Mouse (Mus musculus): ENCODE measurements around the gene Unc5b. TPM values are rescaled to one million over a fixed set of nuclear protein-coding genes. Genes with fewer than 3 reads are reported as not detected.
"Not testable (repeated sequence)": the region's sequence is repeated elsewhere in the genome, so short reads cannot be mapped to it uniquely, and the experiment has no call there.

Unc5b gene
- not detected in 2 replicates for total RNA-seq (2014; fragmentation: Nextera tagmentation)
- total RNA-seq (2017), result not detected in 2 replicates

DNA sequence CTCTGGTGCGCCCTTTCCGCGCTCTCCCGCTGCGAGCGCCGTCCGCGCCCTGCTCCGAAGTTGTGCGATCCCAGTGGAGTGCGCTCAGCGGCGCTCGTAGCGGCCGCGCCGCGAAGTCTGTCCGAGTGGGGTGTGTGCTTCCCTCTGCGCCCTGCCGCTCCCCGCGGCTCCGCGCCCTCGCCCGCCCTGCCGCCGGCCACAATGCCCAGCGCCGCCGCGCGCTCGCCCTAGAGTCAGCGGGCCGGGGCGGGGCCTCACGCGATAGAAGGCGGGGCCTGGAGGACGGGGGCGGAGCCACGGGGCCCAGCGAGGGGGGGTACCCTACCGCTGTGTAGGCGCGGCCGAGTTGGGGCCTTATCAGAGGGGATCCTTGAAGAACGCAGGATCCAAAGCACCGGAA, at the start of gene Unc5b:
TSS of gene Unc5b (minus strand) at position 203 of the 400 bp plus-strand sequence.
- peak; percentile 80 for ATAC-seq (replicated peaks; ENCODE audit: poor library complexity, severe bottlenecking)

DNA sequence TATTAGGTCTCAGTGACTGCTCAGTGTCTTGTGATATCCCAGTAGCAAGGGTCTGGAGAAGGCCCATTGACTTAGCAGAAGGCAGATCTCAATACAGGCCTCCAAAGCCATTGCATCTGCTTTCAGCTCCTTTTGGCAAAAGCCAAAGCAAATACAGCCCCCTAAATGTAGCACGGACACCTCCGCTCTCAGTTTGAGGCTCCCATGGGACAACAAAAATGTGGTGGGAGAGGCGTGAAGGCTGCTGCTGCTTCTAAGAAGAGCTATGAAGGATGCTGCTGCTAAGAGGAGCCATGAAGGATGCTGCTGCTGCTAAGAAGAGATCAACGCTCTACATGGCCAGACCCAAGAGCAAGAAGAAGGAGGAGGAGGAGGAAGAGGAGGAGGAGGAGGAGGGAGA, 48.4 kb upstream of the Unc5b start:
- ATAC-seq (replicated peaks; ENCODE audit: poor library complexity, severe bottlenecking), result no peak

DNA sequence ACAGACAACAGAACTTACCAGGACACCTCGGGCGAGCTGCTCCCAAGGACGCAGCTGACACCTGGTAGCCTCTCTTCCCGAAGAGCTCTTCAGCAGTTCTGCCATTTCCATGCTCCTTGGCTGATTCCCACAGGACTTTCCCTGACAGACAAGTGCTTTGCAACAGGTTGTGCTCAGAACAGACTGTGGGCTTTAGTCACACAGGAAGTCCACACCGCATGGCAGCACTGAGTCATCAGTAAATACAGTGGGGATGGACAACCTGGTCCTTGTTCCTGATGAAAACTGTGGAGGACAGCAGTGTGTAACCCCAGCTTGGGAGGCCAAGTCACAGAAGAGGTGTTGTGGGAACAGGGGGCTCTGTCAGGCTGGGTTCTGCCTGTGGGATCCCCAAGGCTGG, 45.7 kb upstream of the Unc5b start:
- no peak for ATAC-seq (replicated peaks; ENCODE audit: poor library complexity, severe bottlenecking)

DNA sequence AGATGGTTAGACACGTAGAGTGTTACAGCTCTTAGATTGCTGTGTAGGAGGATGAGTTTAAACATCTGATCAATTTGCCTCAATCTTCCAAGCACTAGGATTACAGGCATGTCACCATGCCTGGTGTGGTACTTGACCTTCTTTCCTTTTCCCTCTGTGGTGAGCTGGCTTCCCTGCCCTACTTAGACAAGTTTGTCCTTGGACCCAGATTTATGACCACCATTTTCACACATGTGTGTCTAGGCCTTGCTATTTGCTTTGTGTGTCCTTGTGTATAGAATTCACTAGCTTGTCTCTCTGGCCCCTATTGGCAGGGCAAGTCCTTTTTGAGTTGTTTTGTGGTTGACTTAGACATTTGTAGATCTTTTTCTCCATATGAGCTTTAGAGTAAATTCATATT, 43.6 kb upstream of the Unc5b start:
- no peak for ATAC-seq (replicated peaks; ENCODE audit: poor library complexity, severe bottlenecking)

DNA sequence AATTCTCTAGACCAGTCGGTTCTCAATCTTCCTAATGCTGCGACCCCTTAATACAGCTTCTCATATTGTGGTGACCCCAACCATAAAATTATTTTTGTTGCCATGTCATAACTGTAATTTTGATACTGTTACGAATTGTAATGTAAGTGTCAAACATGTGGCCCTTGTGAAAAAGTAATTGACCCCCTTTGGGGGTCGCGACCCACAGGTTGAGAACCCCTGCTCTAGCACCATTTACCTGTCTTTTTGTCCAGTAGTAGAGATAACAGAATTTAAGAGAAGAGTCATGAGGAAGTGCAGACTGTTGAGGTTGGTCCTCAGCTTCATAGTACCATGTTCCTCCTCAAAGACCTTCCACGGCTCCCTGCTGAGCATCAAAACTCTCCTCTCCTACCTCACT, 31.9 kb upstream of the Unc5b start:
- no peak for ATAC-seq (replicated peaks; ENCODE audit: poor library complexity, severe bottlenecking)

DNA sequence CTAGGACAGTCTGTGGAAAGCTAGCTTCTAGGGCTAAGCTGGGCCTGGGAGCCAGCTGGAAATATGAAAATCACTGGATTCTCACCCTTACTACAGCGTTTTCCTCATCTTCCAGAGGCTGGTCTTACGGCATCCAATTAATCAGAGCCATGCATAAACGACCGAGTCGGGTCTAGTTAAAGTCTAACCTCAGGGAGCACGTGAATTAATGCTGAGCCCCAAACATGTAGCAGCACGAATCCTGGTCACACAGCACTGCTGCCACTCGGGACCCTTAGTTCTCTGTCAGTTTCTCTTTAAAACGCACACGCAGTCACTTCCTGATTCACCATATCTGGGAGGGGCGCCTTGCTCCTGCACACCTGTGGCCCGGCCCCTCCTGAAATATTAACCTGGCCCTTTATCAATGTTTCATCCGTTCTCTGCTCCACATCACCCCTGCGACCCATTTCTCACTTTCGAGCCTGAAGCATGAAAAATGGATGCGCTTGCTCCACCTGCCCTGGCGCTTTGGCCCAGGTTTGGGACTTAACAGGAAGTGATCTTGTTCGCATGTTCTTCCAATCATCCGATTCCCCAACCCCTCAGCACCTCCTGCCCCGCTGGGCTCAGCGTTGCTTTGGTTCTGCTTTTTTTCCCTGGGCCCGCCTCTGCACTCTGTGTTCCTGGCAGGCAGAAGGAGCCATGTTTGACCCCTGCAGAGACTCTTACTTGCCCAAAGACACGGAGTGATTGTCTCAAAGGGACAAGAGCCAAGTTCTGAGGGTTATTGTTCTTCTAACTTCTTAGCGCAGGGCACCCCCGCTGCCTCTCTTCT, 31.3 kb upstream of the Unc5b start:
- ATAC-seq (replicated peaks; ENCODE audit: poor library complexity, severe bottlenecking), result peak; percentile 27

DNA sequence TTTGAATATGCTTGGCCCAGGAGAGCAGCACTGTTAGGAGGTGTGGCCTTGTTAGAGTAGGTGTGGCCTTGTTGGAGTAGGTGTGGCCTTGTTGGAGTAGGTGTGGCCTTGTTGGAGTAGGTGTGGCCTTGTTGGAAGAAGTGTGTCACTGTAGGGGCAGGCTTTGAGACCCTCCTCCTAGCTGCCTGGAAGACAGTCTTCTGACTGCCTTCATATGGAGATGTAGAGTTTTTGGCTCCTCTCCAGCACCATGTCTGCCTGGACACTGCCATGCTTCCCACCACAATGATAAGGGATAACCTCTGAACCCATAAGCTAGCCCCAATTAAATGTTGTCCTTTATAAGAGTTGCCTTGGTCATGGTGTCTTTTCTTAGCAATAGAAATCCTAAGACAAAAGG, 13.9 kb upstream of the Unc5b start:
- ATAC-seq (replicated peaks; ENCODE audit: poor library complexity, severe bottlenecking), result not testable (repeated sequence)

DNA sequence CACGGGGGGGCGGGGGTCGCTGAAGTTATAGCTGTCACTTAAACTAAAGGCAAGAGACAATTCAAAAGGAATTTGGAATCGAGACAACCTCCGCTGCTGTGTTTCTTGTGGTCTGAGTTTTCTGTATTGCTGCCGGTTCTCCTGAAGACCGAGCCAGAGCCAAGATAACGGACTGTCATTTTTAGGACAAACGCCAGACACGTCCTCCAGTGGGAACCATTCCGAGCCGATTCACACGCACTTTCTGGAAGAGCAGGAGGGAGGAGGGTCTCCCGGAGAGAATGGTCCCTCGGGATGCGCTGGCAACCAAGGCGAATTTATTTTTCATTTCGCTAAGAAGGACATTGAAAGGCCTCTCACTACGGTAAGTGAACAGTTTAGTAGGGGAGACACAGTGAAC, 7.4 kb upstream of the Unc5b start:
- ATAC-seq (replicated peaks; ENCODE audit: poor library complexity, severe bottlenecking), result no peak

DNA sequence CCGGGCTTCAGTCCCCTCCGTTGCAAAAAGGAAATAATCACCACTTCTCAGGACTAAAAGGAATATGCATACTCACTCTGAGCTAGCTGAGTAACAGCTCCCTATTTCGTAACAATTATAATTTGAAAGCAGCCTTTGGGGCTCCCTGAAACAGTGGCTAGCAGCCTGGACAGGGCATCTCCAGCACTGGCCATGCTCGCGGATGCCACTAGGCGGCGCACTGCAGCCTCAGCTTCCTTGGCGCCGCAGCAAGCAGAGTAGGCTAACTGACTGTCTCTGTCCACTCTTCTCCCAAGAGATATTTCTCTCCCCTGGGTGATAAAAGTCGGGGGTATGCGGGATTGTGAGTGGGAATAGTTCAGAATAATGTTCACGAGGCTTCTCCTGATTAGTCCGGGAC, 3.6 kb upstream of the Unc5b start:
- peak; percentile 56 for ATAC-seq (replicated peaks; ENCODE audit: poor library complexity, severe bottlenecking)

DNA sequence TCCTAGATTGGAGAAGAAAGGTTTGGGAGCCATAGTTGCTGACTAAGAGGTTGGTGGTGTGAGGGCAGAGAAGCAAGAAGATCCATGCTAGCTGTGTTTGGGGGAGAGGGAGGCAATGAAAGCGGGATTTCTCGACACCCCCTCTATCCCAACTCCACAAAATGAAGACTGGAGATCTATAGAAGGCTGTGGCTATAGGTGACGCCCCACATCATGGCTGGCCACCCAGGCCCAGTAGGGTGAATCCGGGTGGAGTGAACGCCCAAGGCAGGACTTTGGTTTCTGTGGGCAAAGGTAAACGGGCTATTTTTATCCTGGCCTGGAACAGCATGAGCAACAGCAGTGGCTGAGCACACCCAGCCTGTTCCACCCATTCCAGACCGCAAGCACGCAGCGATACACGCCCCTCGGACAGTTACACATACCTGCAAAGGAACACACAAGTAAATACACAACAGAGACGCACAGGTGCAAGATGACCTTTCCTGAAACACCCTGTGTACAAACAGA, 1.3 kb upstream of the Unc5b start:
- no peak for ATAC-seq (replicated peaks; ENCODE audit: poor library complexity, severe bottlenecking)

DNA sequence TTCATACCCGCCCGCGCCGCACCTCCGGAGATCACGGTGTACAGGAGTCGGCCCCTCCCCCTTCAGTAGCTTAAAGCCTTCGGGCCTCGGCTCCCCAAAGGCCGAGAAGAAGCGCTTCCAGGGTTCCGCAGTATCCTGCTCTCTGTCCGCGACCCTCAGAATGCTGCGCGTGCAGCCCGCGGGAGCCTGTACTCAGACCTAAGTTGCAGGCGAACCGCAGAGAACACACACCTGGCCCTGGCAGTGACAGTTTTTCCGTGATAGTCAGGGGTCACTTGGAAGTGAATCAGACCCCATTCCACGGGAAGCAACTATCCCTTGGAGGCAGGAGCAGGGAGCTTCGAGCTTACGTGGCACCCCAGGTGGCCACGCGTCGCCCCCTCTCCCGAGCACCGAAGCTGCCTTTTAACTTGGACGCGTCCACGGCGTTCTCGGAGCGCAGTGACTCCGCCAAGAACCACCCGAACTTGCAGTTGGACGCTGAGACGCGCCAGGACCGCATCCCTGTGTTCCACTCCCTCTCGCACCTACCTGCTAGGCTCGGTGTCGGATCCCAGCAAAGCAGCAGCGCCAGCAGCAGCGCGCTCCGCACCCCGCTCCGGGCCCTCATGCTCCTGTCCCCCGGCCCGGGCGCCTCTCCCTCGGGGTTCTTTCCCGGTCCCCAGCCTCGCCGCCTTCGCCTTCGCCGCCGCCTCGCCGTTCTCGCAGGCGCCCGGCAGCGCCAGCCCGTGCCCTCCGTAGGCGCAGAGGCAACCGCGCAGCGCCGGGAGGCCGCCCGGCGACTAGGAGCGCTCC, 628 bp downstream of the Unc5b start:
- no peak for ATAC-seq (replicated peaks; ENCODE audit: poor library complexity, severe bottlenecking)

DNA sequence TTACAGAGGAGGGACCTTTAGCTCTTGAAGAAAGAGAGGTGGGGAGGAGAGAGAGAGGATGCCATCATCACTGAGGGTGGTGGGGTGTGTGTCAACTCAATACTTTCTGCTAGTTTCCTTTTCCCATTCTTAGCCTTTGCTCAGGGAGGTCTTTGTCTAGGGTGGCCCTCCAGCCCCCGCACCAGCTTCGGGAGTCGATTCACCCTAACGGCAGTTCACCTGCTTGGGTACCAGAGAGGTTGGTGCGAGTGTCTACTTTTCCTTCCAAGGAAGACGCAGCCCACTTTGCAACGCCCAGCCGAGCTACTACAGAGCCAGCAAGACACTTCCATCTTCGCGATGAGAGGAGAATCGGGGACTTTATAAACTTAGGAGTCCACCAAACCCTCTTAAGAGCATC, 1.4 kb downstream of the Unc5b start:
- no peak for ATAC-seq (replicated peaks; ENCODE audit: poor library complexity, severe bottlenecking)

DNA sequence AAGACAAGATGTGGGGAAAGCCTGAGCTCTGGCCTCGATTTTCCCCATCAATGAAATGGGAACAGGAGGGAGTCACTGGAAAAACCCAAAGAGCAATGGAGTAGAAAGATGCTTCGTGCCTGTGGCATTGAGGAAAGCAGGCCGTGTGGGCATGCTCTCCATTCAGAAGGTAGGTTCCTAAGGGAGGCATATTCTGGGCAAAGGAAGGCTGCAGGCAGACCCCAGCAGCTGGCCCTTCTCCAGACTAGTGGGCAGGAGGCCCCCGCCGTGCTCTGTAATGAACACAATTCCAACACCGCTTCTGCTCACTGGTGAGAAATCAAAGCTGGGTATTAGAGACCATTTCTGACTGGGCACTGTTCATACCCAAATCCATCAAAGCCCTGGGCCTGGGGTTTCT, 2.3 kb downstream of the Unc5b start:
- no peak for ATAC-seq (replicated peaks; ENCODE audit: poor library complexity, severe bottlenecking)

DNA sequence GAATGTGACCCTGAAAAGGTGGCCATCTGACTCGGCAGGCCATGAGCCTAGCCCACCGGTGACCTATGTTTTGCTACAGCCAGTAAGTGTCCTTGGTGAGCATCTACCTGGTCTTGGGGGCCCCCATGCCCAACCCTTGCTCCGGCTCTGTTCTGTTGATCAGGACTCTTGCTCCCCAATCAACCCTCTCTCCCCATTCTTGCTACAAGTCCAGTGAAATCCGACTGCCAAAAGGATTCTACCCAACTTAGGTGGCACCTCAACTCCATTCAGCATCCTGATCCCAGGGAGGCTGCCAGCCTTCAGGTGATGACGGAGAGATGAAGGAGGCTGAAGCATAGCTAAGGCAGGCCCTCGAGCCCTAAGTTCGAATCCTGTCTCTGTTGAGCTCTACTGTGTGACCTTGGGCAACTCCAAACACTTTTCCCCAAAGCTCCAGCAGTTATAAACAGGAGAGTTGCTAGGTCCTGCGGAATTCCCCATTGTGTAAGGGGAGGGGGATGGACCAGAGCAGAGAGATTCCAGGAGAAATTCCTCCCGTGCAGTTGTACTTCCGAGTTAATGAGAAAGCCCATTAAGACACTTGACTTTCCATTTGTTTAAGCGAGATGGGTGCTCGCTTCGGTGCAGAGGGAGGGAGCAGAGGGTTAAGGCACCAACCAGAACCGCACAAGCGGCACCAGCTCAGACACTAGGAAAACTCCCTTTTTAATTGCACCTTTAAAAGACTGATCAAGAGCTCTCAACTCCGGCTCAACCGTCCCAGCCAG, 3.3 kb downstream of the Unc5b start:
- no peak for ATAC-seq (replicated peaks; ENCODE audit: poor library complexity, severe bottlenecking)

DNA sequence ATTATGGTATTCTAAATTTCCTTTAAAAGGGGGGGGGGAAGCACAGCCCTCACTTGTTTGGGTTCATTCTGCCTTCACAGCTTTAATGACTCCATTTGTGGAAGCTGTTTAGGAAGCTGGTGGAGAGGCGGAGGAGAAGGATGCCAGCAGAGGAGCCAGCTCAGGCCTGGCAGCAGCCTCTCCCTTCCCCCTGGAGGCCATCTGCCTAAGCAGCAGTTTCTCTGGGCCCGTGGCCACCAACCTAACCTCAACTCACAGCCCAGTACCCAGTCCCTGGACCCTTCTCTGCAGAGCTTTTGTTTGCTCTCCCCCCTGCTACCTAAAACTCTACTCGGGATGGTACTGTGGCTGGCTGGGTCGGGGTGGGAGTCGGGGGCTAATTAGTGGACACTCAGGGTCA, 4.1 kb downstream of the Unc5b start:
- ATAC-seq (replicated peaks; ENCODE audit: poor library complexity, severe bottlenecking), result no peak

DNA sequence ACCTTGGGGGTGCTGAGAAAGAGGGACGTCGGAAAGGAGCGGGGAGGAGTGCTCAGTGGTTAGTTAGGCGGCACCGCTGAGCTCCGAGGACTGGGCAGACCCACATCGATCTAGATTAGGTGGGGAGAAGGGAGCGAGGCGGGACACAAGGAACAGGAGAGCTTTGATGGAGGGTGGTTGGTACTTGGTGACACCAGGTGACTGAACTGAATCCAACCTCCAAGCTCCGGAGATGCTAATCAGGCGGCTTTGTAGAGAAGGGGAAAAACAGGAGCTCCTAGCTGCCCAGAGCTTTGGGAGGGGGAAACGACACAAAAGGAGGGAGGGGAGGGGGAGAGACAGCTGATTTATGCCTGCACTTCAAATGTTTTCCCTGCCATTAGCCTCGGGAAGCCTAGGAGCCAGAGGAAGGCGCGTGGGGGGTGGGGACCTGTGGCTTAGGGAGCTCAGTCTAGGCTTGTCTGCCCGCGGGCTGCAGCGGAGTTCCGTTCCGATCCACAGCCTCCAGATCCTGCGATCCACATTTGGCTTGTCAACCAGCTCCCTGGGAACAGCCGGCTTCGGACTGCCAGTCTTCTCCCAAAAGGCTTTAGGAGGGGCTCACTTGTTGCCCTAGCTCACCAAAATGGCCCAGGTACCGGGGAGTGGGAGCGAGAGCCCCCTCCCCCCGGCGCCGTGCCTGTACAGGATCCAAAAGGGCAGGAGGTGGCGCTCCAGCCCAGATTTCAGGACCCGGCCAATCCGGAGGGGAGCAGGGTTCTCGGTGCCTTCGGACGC, 4.7 kb downstream of the Unc5b start:
- no peak for ATAC-seq (replicated peaks; ENCODE audit: poor library complexity, severe bottlenecking)

DNA sequence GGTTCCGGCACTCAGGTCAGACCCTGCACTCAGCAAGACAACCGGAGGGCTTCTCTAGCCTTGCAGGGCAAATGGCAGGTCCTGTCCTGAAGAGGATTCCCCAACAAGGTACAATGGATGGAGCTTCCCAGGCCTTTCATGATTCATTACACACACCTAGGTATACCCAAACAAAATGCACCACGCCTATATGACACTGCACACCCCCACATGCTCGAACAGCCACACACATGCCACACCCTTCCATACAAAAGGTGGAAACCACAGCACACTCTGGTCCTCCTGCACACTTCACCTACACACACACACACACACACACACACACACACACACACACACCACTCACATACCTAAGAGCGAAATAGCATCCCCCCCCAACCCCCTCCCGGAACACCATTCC, 5.4 kb downstream of the Unc5b start:
- no peak for ATAC-seq (replicated peaks; ENCODE audit: poor library complexity, severe bottlenecking)

DNA sequence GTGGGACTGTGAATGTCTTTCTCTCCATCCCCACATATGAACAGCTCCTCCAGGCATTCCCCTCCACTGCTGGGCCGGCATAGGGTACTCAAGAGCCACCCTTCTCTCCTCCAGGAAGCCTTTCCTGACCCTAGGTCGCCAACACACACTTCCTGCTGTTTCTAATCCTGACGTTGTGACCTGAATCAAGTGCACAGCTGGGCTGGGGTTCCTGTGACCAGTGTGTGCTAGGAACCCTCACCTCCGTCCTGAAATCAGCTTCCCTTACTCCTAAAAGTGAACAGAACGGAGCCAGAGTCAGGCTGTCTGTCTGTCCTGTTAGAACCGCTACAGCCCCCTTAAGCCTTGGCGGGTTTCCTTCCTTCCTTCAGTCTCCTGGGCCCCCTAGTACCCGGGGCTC, 7.6 kb downstream of the Unc5b start:
- ATAC-seq (replicated peaks; ENCODE audit: poor library complexity, severe bottlenecking), result no peak

DNA sequence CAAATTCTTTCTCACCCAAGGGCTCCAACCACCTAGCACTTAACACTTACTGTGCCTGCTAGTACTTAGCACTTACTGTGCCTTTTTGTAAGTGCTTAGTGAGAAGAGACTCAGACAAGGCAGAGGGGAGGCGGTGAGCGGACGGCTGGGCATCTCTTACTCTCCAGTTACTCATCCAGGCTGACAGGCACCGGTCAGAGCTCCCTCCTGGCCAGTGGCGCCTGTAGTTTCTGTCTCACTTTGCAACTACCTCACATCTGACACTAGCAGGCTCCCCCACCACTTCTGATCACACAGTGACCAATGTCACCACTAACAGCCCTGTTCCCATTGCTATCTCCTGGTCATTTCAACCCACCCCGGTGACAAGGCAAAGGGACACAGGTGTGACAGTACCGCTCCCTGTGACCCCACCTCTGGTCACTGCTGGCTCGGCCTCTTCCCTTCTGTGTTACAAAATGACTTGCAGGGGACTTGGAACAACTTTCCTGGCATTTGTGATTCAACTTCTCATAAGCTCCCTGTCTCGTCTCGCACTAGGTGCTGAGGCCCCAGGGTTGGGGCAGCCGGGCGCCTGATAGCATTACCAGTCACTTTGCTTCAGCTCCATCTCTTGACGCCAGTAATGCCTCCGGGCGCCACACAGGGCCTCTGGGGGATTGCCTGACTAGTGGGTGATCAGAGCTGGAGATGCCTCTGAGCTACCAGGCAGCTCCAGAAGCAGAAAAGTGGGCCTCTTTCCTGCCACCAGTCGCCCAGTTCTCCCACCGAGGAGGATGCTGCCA, 8.5 kb downstream of the Unc5b start:
- ATAC-seq (replicated peaks; ENCODE audit: poor library complexity, severe bottlenecking), result no peak
